Mouse (Mus musculus) small intestine, adult 2 months (tissue): ENCODE data around the gene Dcaf17. TPM values are rescaled to one million over a fixed set of nuclear protein-coding genes. Genes with fewer than 3 reads are reported as not detected.

Source experiments
- H3K27ac ChIP-seq: fragments of 200-500 bp; 2 replicates; pipeline ENCODE4 v1.5.1; 2012; ENCODE audit warnings: low read depth, low read length, control low read depth, inconsistent platforms; ENCODE audit not compliant: insufficient read depth
- H3K27me3 ChIP-seq: fragments of 200-500 bp; 2 replicates; pipeline ENCODE4 v1.6.1; 2012; ENCODE audit warnings: mild to moderate bottlenecking, moderate library complexity, low read length, inconsistent platforms; ENCODE audit not compliant: control insufficient read depth, insufficient read depth
- H3K36me3 ChIP-seq: fragments of 200-500 bp; 2 replicates; pipeline ENCODE4 v1.6.1; 2012; ENCODE audit warnings: mild to moderate bottlenecking, low read length, control low read depth, inconsistent platforms; ENCODE audit not compliant: control insufficient read depth, insufficient read depth
- H3K4me1 ChIP-seq: fragments of 200-500 bp; 2 replicates; pipeline ENCODE4 v1.6.1; 2012; ENCODE audit warnings: low read length, inconsistent platforms, mixed read lengths; ENCODE audit not compliant: control insufficient read depth, insufficient read depth, insufficient read length
- H3K4me3 ChIP-seq: fragments of 200-500 bp; 2 replicates; pipeline ENCODE4 v1.5.1; 2012; ENCODE audit warnings: low read depth, mild to moderate bottlenecking, control low read depth, inconsistent platforms, low read length, moderate library complexity
- CTCF ChIP-seq: fragments of 200-500 bp; IDR thresholded peaks from 2 replicates; pipeline ENCODE4 v1.5.1; 2012; ENCODE audit warnings: low read depth, mild to moderate bottlenecking, control low read depth, inconsistent platforms, low read length, moderate library complexity, mixed read lengths; ENCODE audit not compliant: insufficient replicate concordance, insufficient read length; ENCODE audit errors: extremely low read depth
- POLR2A ChIP-seq: fragments of 200-500 bp; IDR thresholded peaks from 2 replicates; pipeline ENCODE4 v1.6.1; 2012; ENCODE audit warnings: low read depth, mild to moderate bottlenecking, control low read depth, inconsistent platforms, low read length, moderate library complexity
- WGBS: fragments of 180-500 bp; shearing (Covaris S2); methylation state at CpG from one replicate; pipeline ENCODE4 v1.1.7; 2018; 5-methylcytosine and 5-hydroxymethylcytosine counted together
- polyA plus RNA-seq: library from polyadenylated mRNA; depleted of rRNA; stranded (reverse); fragments of >200 nt; gene quantifications from 2 replicates; pipeline ENCODE4 v1.2.3, GENCODE M21; 2012

Dcaf17 gene
- polyA plus RNA-seq, 1 experiment: 2.1 TPM

DNA sequence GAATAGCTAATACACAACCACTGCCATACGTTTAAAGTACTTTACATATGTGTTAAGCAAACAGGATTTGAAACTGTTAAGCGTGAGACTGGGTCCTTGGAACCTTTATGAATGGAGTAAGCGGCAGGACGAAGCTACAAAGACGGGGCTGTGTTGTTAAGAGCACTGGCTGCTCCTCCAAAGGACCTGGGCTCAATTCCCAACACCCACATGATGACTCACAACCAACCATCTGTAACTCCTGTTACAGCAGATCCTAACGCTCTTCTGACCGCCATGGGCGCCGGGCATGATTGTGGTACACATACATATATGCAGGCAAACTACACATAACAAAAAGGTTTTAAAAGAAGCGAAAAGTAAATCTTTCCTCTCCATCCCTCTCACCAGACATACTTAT lies 65.7 kb downstream of the Dcaf17 start:
- peaks cover 16% of the 10 kb centered on the region; the same call in 1 of the 2 replicates for H3K27me3 ChIP-seq
- no peak overlapping the region for H3K27ac ChIP-seq
- H3K36me3 ChIP-seq: no peaks in the 10 kb centered on the region
- TF ChIP-seq CTCF (no peak), POLR2A (no peak)
- H3K4me1 ChIP-seq: peaks cover 13% of the 10 kb centered on the region
- no peak overlapping the region for H3K4me3 ChIP-seq
- WGBS: 90% methylated on average over 10 of the region's 10 CpGs

DNA sequence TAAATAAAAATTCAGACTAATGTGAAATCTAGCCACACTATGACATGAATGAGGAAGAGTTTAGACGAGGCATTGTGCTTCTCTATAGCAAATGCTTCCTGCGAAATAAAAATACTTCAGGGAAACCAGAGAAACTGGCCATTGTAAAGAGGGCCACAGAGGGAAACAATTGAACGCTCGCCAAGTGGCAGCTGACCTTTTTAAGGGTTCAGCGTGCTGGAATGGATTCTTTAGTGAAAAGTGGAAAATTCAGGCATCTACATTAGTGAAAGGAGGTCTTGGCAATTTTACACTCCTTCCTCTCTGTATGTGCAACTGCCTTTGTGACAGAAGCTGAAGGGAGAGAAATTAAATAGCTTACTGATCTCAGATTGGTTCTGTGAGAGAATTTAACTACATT lies 66.3 kb downstream of the Dcaf17 start:
- H3K4me1 ChIP-seq: peaks cover 13% of the 10 kb centered on the region
- H3K36me3 ChIP-seq: no peaks in the 10 kb centered on the region
- no peak overlapping the region for H3K4me3 ChIP-seq
- 61% methylated on average over 5 of the region's 5 CpGs for WGBS
- no peak overlapping the region for H3K27ac ChIP-seq
- peaks cover 16% of the 10 kb centered on the region; the same call in 1 of the 2 replicates for H3K27me3 ChIP-seq
- TF ChIP-seq CTCF (no peak), POLR2A (no peak)

DNA sequence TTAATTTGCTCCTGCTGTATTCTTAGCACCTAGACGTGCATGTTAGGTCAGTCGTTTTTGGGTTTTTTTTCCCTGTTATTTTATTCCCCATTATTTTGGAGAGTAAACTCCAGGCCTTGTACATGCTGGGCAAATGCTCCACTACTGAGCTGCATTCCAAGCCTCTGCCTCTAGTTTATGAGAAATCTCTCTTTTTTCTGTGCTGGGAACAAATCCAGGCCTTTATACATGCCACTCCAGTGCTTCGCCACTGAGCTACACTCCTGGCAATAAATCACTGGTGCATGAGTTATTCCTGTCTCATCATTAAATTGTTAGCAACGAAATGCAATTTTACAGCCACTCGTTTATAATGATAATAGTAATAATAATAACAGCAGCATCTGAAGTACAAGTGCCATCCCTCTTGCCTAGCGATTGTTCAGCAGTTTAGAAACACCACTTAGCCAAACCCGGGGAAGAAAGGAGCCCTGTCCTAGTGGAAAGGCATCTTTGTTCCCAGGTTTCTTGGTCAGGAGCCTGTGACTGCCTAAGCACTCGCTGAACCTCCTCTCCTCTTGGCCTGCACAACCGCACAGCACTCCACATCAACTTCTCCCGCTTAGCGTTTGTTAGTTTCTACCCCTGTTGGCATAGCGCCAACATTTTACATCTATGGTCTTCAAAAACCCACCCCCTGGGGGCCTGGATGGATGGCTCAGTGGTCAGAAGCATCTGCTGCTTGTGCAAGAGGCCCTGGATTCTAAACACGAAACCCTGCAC lies 67.3 kb downstream of the Dcaf17 start:
- no peak overlapping the region for H3K4me3 ChIP-seq
- peaks cover 12% of the 10 kb centered on the region for H3K4me1 ChIP-seq
- H3K27ac ChIP-seq: no peak overlapping the region
- TF ChIP-seq CTCF (no peak), POLR2A (no peak)
- peaks cover 12% of the 10 kb centered on the region; the same call in 1 of the 2 replicates for H3K27me3 ChIP-seq
- H3K36me3 ChIP-seq: no peaks in the 10 kb centered on the region
- 84% methylated on average over 13 of the region's 13 CpGs for WGBS

DNA sequence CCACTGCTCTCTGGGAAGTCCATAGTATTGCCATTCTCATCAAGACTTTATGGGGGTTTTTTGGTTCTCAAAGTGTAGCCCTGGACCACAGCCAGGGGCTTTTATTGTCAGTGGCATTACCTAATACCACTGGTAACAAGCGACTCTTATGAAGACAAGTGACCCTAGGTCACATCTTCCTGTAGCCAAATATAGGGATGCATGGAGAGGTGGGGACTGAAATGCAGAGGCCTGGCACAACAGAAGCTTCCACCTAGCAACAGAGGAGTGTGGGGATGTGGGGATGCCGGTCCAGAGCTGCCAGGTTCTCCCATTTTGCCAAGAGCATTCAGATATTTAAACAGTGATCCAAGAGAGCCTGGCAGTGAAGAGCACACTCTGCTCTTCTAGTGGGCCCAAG lies 68.5 kb downstream of the Dcaf17 start:
- WGBS: 64% methylated on average over 2 of the region's 2 CpGs
- Histone ChIP-seq H3K27ac (no peak overlapping the region), H3K36me3 (no peaks in the 10 kb centered on the region), H3K27me3 (0 out of 2 replicates have a peak, but pooled peaks cover 3% of the 10 kb centered on the region), H3K4me3 (no peak overlapping the region), H3K4me1 (peaks cover 3% of the 10 kb centered on the region)
- no peak for TF ChIP-seq POLR2A
- no peak for TF ChIP-seq CTCF

DNA sequence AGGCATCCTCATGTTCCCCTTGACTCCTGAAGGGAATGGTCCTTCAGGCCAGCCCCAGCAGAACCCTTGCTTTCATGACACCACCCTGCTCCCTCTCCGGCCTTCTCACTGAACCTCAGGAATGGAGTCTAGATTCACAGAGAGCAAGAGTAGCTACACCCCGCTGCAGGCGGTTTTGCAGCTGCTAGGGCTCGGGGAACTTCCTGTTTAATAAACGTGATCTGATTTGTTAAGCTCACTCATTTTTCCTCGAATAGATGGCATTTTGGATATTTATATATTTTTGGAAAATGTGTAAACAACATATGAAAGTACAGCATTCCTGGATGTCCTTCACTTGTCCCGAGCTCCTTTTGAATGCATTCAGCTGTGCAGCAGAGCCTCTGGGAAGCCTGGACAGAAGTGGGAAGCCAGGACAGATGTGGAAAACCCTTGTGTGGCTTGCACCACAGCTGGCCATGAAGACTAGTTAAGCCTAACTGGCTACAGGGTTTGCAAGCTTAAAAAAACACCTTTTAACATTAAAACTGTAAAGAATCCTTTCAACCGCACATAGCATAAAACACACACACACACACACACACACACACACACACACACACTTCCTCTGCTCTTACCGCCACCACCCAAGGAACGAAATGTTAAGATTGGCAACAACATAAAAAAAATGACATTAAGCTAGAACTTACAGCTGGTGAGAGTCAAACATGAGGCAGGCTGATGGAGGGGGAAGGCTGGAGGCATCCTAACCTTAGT lies 72.8 kb downstream of the Dcaf17 start:
- 74% methylated on average over 10 of the region's 10 CpGs for WGBS
- no peaks in the 10 kb centered on the region for H3K36me3 ChIP-seq
- H3K27me3 ChIP-seq: no peaks in the 10 kb centered on the region
- no peak overlapping the region for H3K27ac ChIP-seq
- TF ChIP-seq CTCF (no peak), POLR2A (no peak)
- peaks cover 3% of the 10 kb centered on the region for H3K4me1 ChIP-seq
- no peak overlapping the region for H3K4me3 ChIP-seq

DNA sequence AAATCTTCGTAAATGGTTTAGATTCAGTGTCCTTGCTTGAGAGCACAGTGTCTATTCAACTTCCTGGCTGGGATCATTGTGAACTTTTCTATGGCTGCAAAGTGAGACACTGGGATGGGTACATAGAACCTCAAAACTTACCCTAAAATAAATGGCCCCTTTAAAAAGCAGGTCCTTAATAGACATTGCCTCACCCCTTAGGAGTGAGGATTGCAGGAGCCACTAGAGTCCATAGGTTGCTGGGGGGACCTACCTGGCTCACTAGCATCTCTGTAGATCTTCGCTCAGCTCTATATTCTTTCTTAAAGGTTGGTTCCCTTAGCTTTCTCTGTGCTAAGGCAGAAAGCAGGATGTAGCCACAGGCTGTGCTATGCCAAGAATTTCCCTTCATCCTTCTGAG lies 75.2 kb downstream of the Dcaf17 start:
- TF ChIP-seq CTCF: no peak
- TF ChIP-seq POLR2A: no peak
- Histone ChIP-seq H3K27me3 (no peaks in the 10 kb centered on the region), H3K4me1 (no peaks in the 10 kb centered on the region), H3K36me3 (no peaks in the 10 kb centered on the region), H3K27ac (no peak overlapping the region), H3K4me3 (no peak overlapping the region)
- 92% methylated on average over 2 of the region's 2 CpGs for WGBS

DNA sequence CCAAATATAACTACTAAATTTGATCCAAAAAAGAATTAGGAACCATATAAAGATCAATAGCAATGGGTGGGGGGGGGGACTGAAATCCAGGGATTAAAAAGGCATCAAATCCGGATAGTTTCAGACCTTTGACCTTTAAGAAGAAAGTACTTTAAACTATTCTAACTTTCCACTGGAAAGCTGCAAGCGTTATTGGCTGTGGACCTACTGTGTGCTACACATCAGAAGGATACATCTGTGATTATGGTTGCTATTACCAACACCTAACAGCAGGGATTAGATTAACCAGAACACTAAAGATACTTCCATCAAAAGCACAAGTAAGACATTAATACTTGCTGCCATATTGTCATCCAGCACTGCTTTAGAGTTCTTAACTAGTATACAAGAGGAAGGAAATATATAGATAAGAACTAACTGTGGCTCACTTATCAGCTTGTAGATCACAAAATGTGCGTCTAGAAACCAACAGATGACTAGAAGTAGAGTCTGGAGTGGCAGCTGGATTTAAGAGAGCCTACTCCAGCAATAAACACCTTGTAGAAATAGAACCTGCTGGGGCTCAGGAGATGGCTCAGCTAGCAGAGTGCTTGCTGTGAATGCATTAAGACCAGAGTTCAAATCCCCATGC lies 76.9 kb downstream of the Dcaf17 start:
- WGBS: 70% methylated on average over 3 of the region's 3 CpGs
- H3K27me3 ChIP-seq: no peaks in the 10 kb centered on the region
- no peaks in the 10 kb centered on the region for H3K36me3 ChIP-seq
- TF ChIP-seq POLR2A: no peak
- no peak for TF ChIP-seq CTCF
- no peak overlapping the region for H3K27ac ChIP-seq
- H3K4me1 ChIP-seq: no peaks in the 10 kb centered on the region
- H3K4me3 ChIP-seq: no peak overlapping the region
